Mouse (Mus musculus): ENCODE results near the gene Cuedc1. TPM values are rescaled to one million over a fixed set of nuclear protein-coding genes. Genes with fewer than 3 reads are reported as not detected.

The Cuedc1 gene
- total and polyA plus RNA-seq, 3 experiments = 1.0 to 4.8 TPM; not detected in 1

DNA sequence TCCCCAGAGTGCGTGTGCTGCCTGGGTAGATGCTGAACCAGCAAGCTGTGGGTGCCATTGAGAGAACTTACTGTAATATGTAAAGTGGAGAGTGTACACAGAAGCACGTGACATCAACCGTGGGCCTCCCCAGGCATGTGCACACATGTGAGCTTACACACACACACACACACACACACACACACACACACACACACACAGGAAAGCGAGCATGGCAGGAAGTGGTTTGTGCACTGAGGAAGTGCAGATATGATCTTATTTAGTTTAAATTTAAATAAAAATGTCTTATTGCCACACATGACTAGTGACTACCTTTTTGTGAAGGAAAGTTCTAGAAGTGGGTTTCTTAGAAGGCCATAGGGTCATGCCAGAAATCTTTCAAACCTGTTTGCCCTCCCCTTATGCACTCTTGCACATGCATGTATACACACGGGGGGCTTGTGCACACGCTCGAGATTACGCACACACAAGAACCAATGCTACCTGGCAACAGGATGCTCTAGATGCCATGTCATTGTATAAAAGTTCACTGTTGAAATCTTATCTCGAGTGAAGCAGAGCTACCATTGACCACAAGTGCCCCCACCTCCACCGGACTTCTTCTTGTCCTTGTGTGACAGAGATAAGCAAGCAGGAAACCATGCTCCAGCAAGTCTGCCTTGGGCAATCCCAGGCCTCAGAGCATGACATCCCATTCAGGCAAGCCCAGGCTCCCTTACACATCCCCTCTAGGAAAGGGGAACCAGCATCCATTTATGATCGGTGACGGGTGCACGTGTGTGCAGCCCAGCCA is 47.6 kb downstream of the Cuedc1 start (continued):
- no peak for TF ChIP-seq CHD1 (IDR thresholded peaks at IDR 0.05; ENCODE audit: low read depth, low read length)
- no peak for TF ChIP-seq KAT2A (conservative IDR thresholded peaks at IDR 0.05; ENCODE audit: low read depth, low read length)
- no peak for TF ChIP-seq UBTF (IDR thresholded peaks at IDR 0.05; ENCODE audit: borderline replicate concordance, insufficient read depth, low read depth, low read length)

GRCm38 (mm10) chr11:88146264-88147060 is 48.6 kb downstream of the Cuedc1 start:
- no peaks in the 10 kb centered on the region for H3K9me3 ChIP-seq (replicated peaks; ENCODE audit: insufficient read depth, low read length)
- no peak overlapping the region for H3K9ac ChIP-seq (ENCODE audit: control insufficient read depth, low read depth, low read length, poor library complexity, severe bottlenecking)
- peak overlapping the region; percentile 25; the same call in 1 of the 2 replicates for H3K27ac ChIP-seq (ENCODE audit: control insufficient read depth, low read depth, low read length)
- H3K36me3 ChIP-seq (ENCODE audit: control insufficient read depth in 1 of 2, insufficient read depth in 2 of 2, low read length in 2 of 2) = peaks cover 0 to 37% of the 10 kb centered on the region in 2 experiments; a peak in 2 of 4 replicates
- DNase-seq (ENCODE audit: low read depth, low spot score) = no peak
- no peak overlapping the region for H3K4me3 ChIP-seq (ENCODE audit: control insufficient read depth in 1 of 2, insufficient read depth in 1 of 2, low read depth in 2 of 2, low read length in 2 of 2)
- no peak for TF ChIP-seq USF2 (IDR thresholded peaks at IDR 0.05; ENCODE audit: borderline replicate concordance in 1 of 2, insufficient read depth in 1 of 2, low read depth in 1 of 2, low read length in 2 of 2)
- TF ChIP-seq SIN3A (IDR thresholded peaks at IDR 0.05; ENCODE audit: low read length) = no peak
- TF ChIP-seq TAL1 (IDR thresholded peaks at IDR 0.05; ENCODE audit: low read length) = no peak
- TF ChIP-seq TCF12 (IDR thresholded peaks at IDR 0.05; ENCODE audit: low read depth, low read length) = no peak
- TF ChIP-seq MYC (IDR thresholded peaks at IDR 0.05; ENCODE audit: low read depth, low read length) = no peak
- TF ChIP-seq POLR2AphosphoS2 (IDR thresholded peaks at IDR 0.05; ENCODE audit: low read length) = no peak
- no peak for TF ChIP-seq ZMIZ1 (IDR thresholded peaks at IDR 0.05; ENCODE audit: low read depth, low read length)
- no peak for TF ChIP-seq GABPA (IDR thresholded peaks at IDR 0.05; ENCODE audit: low read depth, low read length)
- no peak for TF ChIP-seq HCFC1 (IDR thresholded peaks at IDR 0.05; ENCODE audit: low read depth, low read length)
- no peak for TF ChIP-seq ELF1 (IDR thresholded peaks at IDR 0.05; ENCODE audit: low read depth, low read length)
- TF ChIP-seq ZKSCAN1 (IDR thresholded peaks at IDR 0.05; ENCODE audit: low read depth, low read length) = no peak
- no peak for TF ChIP-seq GATA1 (IDR thresholded peaks at IDR 0.05; ENCODE audit: low read depth, low read length)
- peaks cover 22 to 44% of the 10 kb centered on the region in 2 experiments for H3K4me1 ChIP-seq (ENCODE audit: control insufficient read depth in 1 of 2, insufficient read depth in 2 of 2, low read length in 2 of 2)
- H3K27me3 ChIP-seq (ENCODE audit: control insufficient read depth in 1 of 2, insufficient read depth in 2 of 2, low read length in 2 of 2) = no peaks in the 10 kb centered on the region
- no peaks in the 10 kb centered on the region for H3K79me2 ChIP-seq (ENCODE audit: control insufficient read depth, insufficient read depth, low read length, poor library complexity)

Measured in MEL (cell line).